Mouse (Mus musculus): Measurements from ENCODE around the gene Ifit3.
"Not testable (repeated sequence)": the region's sequence is repeated elsewhere in the genome, so short reads cannot be mapped to it uniquely, and the experiment has no call there.

The Ifit3 gene

GRCm38 (mm10) chr19:34583126-34583766, at the start of gene Ifit3:
Ifit3 (plus strand) TSS chr19:34583531.
- not testable (repeated sequence) for DNase-seq (ENCODE audit: low read depth, low spot score)

- no peak for DNase-seq (ENCODE audit: low read depth, low spot score)
Measured at GRCm38 (mm10) chr19:34539422-34539821, 43.9 kb upstream of the Ifit3 start.

- no peak for DNase-seq (ENCODE audit: low read depth, low spot score)
Measured at GRCm38 (mm10) chr19:34546211-34546610, 37.1 kb upstream of the Ifit3 start.

- DNase-seq (ENCODE audit: low read depth, low spot score), result peak; percentile 46
Measured at GRCm38 (mm10) chr19:34547976-34548375, 35.4 kb upstream of the Ifit3 start.

- DNase-seq (ENCODE audit: low read depth, low spot score), result no peak
Measured at GRCm38 (mm10) chr19:34550205-34550533, 33.2 kb upstream of the Ifit3 start.

GRCm38 (mm10) chr19:34550534-34551223, 32.7 kb upstream of the Ifit3 start, which contains the start of gene Ifit2:
Ifit2 (plus strand) TSS chr19:34550694.
- DNase-seq (ENCODE audit: low read depth, low spot score), result peak; percentile 43

GRCm38 (mm10) chr19:34551981-34552380, 31.4 kb upstream of the Ifit3 start:
- DNase-seq (ENCODE audit: low read depth, low spot score), result no peak

- DNase-seq (ENCODE audit: low read depth, low spot score), result no peak
Measured at GRCm38 (mm10) chr19:34553021-34553420, 30.3 kb upstream of the Ifit3 start.

- DNase-seq (ENCODE audit: low read depth, low spot score), result no peak
Measured at GRCm38 (mm10) chr19:34553522-34553921, 29.8 kb upstream of the Ifit3 start.

- no peak for DNase-seq (ENCODE audit: low read depth, low spot score)
Measured at GRCm38 (mm10) chr19:34554061-34554460, 29.3 kb upstream of the Ifit3 start.

- no peak for DNase-seq (ENCODE audit: low read depth, low spot score)
Measured at GRCm38 (mm10) chr19:34556621-34557020, 26.7 kb upstream of the Ifit3 start.

- no peak for DNase-seq (ENCODE audit: low read depth, low spot score)
Measured at GRCm38 (mm10) chr19:34562556-34562955, 20.8 kb upstream of the Ifit3 start.

GRCm38 (mm10) chr19:34566178-34566784, 17.1 kb upstream of the Ifit3 start:
- no peak for DNase-seq (ENCODE audit: low read depth, low spot score)

- DNase-seq (ENCODE audit: low read depth, low spot score), result no peak
Measured at GRCm38 (mm10) chr19:34568988-34569895, 14.1 kb upstream of the Ifit3 start.

- no peak for DNase-seq (ENCODE audit: low read depth, low spot score)
Measured at GRCm38 (mm10) chr19:34569896-34570476, 13.3 kb upstream of the Ifit3 start.

- no peak for DNase-seq (ENCODE audit: low read depth, low spot score)
Measured at GRCm38 (mm10) chr19:34571080-34571479, 12.3 kb upstream of the Ifit3 start.

GRCm38 (mm10) chr19:34573650-34574049, 9.7 kb upstream of the Ifit3 start:
- no peak for DNase-seq (ENCODE audit: low read depth, low spot score)

- no peak for DNase-seq (ENCODE audit: low read depth, low spot score)
Measured at GRCm38 (mm10) chr19:34577121-34577520, 6.2 kb upstream of the Ifit3 start.

GRCm38 (mm10) chr19:34582696-34583095, 635 bp upstream of the Ifit3 start:
- DNase-seq (ENCODE audit: low read depth, low spot score), result not testable (repeated sequence)

GRCm38 (mm10) chr19:34585740-34586458, 2.6 kb downstream of the Ifit3 start:
- not testable (repeated sequence) for DNase-seq (ENCODE audit: low read depth, low spot score)

Data from retina, postnatal 7 days (tissue).